Mouse (Mus musculus) brain, adult 2 months (tissue): ENCODE data around the gene Cox6b2.
"Not testable (repeated sequence)": the region's sequence is repeated elsewhere in the genome, so short reads cannot be mapped to it uniquely, and the experiment has no call there.

Experiments
- DNase-seq: peaks from one replicate; pipeline ENCODE4 v3.0.0; 2011; ENCODE audit warnings: low read depth, low spot score

The Cox6b2 gene

GRCm38 (mm10) chr7:4752821-4753570 lies at the start of gene Cox6b2:
TSS of gene Cox6b2 (minus strand) at chr7:4753094.
- peak; percentile 67 for DNase-seq

- no peak for DNase-seq
Measured at GRCm38 (mm10) chr7:4802247-4802646, 49.4 kb upstream of the Cox6b2 start.

GRCm38 (mm10) chr7:4795767-4796433 lies 43.0 kb upstream of the Cox6b2 start:
- DNase-seq, result peak; percentile 82

DNA sequence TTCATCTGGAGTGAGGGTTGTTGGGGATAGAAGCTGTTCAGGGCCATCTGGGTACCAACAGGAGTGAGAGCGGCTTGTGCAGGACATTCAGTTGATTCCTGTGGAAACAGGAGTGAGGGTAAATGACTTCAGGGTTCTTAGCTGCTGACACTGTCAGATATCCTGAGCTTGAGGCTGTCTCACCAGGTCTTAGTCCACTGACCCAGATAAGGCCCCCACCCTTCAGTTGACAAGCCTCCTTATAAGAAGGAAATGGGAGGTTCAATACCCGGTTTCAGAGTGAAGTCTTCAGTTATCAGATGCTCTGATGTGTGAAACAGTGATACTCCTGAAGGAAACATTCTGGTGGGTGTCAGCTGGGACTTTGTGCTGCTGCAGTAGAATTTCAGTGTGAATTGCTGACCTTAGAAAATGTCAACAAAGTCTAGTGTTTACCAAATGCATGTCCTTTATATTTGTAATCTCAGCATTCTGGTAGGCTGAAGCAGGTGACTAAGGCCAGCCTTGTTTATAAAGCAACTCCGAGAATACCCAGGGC lies 41.8 kb upstream of the Cox6b2 start:
- no peak for DNase-seq

GRCm38 (mm10) chr7:4793674-4794073 lies 40.8 kb upstream of the Cox6b2 start:
- no peak for DNase-seq

DNA sequence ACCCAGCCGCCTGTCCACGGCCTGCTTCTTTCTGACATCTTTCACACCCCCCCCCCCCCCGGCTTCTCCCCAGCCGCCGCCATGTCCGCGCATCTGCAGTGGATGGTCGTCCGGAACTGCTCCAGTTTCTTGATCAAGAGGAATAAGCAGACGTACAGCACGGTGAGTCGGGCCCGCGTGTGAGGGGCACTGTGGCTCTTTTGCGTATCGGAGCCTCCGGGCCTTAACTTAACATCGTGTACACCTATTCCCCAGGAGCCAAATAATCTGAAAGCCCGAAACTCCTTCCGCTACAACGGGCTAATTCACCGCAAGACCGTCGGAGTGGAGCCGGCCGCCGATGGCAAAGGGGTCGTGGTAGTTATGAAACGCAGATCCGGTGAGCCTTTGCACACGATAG lies 40.4 kb upstream of the Cox6b2 start:
- not testable (repeated sequence) for DNase-seq

DNA sequence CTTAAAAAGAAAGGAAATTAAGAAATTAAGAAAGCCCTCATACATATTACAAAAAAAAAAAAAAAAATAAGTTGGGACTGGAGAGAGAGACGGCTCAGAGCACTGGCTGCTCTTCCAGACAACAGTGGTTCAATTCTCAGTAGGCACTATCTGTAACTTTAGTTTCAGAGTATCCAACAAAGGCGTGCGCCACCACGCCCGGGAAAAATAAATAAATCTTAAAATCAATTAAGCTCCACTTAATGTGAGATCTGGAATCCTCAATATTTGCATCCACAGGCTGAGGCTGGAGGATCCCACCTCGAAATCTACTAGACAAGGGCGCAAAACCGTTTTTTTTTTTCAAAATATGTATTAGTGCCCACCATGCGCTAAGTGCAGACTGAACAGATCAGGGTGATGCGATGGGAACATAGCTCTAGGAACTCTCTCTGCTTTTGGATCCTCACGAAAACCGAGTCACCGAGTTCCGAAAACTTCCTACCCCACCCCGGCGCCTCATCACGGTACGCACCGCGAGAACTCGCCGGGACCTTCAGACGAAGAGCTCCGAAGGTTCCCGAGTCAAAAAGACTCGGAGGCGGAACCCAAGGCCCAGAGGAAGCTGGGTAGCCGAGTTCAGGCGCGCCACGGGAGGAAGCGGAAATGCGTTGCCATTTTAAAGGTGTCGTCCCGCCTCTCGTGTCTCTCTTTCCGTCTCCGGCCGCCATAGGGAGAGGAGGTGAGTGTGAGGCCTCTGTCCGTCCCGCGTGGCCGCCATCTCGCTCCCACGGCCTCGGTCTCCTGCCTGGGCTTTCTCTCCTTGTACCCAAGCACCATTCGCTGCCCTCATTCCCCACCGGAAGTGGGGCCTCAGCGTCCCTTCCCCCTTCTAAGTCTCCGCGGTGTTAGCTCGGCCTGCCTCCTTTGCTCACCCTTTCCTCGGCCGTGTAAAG lies 39.7 kb upstream of the Cox6b2 start, which contains the start of gene Rpl28:
Gene Rpl28 (plus strand): TSS at position 597 of the 935 bp plus-strand sequence.
- peak; percentile 99 for DNase-seq

GRCm38 (mm10) chr7:4789436-4789935 lies 36.6 kb upstream of the Cox6b2 start, which contains the start of gene Tmem238:
TSS of gene Tmem238 (minus strand) at chr7:4789656.
- peak; percentile 68 for DNase-seq

DNA sequence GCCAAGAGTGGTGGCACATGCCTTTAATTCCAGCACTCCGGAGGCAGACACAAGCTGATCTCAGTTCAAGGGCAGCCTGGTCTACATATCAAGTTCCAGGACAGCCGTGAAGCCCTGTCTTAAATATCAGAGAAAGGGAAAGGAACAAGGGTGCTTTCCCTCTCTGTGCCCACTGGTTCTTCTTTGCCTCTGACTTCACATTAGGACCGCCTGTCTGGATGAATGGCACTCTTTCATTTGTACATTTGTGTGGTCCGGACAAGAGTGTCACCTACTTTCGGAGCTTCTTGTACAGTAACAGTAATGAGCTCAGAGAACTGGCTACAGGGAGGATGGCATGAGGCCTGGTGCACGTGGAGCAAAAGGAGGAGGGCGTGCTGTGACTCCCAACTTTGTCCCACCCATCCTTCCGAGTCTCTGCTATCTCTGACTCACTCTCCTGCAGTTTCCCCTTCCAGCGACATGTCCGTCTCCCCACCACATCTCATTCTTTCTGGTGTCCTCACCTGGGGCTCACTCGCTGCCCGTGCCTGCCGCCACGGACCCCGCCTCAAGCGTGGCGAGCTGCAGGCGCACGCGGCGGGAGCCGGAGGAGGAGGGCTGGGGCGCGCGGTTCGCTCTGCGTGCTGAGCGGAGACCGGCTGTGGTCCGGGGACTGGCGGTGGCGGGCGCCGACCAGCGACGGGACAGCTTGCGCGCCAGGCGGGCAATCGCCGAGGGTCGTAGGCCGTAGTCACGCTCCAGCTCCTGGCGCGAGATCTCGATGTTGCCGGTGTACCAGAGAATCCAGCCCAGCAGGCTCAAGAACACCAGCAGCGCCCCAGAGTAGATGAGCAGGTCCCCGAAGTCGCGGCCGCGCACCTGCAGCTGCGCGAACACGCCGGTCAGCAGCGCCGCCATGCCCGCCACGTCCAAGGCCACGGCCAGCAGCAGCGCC lies 35.9 kb upstream of the Cox6b2 start:
- DNase-seq, result peak; percentile 70

DNA sequence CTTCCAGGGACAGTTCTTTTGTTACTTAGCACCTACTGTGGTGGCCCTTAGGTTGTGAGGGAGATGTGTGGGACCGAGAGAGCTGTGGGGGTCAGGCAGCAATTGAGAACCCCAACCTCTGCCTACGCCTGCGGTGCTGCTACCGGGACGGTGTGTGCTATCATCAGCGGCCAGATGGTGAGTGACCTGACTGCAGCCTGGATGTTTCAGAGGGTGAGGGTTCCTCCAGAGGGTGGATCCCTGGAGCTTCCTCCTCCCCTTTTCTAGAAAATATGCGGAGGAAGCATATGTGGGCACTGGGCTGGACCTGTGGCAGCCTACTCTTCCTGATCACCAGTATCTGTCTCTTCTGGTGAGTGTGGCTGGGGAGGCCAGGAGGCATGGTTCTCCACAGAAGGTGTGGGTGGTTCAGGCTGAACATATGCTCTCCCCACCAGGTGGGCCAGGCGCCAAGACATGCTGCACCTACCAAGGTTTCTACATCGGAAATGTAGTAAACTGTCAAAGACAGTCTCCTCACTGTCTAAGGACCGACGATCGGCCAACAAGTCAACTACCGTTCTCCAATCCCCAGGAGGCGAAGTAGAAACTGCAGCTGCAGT lies 30.9 kb upstream of the Cox6b2 start:
- peak; percentile 92 for DNase-seq

DNA sequence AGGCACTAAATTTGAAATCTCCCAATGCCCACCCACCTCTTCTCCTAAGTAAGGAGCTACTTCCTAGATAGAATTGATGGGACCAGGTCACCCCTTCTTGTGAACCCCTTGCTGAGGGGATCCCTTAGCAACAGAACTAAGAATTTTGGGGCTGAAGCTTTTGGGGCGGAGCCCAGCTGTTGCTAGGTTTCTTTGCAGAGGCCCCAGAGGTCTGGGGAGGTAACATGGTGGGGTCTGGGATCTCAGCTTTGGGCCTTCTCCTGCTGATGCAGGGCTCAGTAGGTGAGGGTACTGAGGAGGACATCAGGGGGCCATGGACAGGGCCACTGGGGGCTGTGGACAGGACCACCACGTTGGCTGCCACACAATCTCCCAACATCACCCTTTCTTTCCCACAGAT lies 29.9 kb upstream of the Cox6b2 start, which contains the start of the genes Il11 and Tmem190:
Gene Il11 (minus strand): TSS at position 101 of the 400 bp plus-strand sequence.
Gene Tmem190 (plus strand): TSS at position 179 of the 400 bp plus-strand sequence.
- DNase-seq, result no peak

DNA sequence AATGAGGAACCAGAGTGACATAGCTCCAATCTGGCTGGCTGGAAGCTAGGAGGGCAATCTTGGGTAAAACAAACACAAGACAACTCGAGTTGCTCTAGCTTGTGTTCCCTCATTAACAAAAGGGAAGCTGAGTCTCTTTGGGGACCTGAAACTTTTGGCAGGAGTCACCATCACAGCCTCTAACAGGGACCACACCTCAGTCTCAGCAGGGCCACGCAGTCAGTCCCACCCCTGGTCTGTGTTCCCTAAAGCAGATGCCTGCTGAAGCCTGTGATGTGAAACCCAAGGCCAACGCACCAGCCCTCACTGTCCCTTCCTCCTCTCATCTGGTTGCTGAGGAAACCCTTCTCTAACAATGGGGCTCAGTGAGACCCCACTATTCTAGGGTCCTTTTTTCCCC lies 29.2 kb upstream of the Cox6b2 start:
- DNase-seq, result no peak

DNA sequence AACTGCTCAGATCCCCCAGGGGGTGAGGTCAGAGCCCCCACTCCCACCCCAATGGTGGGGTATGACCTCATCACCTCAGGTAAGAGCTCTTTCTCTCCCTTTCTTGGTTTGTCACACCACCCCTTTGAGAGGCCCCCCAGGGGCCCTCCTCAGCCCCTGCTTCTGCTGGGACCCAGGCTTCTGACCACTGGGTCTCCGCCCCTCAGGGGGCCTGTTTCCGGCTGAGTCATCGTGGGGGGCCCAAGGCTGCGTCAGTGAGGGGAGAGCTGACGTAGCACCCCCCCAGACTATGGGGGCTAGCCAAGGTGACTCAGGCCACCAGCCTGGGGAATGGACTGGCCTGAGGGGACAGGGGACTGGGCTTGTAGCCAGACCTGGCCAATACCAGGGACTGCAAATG lies 27.0 kb upstream of the Cox6b2 start:
- no peak for DNase-seq

GRCm38 (mm10) chr7:4777851-4778637 lies 25.1 kb upstream of the Cox6b2 start:
- DNase-seq, result no peak

DNA sequence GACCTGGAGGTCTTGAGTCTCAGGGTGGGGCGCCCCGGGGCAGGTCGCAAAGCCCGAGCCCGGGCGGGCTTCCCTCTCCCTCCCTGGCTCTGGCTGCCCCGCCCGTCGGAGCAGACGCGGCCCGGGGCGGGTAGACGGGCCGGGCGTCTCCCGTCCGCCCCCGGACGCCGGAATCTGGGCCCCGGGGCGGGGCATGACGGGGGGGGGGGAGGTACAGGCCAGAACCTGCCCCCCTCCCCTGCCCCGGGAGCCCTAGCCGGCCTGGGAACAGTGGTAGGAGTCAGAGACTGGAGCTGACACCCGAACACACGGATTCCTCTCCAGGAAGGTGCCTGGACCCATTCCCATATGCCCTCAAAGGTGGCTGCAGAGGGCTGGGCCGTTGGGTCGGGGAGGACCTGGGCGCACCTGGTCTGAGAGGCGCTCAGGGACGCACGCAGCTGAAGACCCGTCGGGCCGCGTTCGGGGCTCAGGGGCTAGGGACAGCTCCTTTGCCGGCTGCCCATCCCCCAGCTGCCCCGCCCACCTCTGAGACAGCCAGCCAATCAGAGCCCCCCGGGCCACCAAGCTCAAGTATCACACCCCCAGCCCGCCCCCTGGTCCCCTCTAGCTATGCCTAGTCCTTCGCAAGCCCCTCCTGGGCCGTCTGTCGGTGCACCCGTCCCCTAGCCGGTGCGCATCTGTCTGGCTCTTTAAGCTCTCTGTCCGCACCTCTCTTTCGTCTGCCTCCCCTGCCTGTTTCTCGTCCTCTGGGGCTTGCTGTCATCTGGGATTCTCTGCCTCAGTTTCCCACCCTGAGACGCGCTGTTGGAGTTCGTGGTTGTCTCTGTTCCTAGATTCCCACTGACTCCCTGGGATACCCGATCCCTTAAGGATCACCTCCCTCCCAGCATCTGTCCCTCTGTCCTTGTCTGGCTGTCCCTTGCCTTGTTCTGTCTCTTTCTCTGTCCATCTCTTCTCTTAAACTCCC lies 24.3 kb upstream of the Cox6b2 start:
- no peak for DNase-seq

DNA sequence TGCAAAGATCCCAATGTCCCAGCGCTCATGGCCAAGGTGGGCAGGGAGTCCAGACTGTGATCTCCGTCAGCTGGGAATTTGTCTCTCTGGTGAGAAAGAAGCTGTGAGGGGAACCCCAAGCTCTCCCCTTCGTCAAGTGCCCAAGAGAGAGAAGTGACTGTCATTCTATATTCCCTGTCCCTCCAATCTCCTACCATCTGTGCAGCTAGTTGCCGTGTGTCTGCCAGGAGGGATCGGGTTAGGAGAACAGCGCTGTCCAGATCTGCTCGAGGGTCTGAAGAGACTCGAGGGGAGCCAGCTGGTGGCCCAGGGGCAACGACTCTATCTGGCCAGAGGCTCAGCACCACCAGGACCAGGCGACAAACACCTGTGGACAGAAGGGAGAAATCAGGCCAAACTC lies 23.2 kb upstream of the Cox6b2 start:
- DNase-seq, result no peak

GRCm38 (mm10) chr7:4771202-4771601 lies 18.3 kb upstream of the Cox6b2 start, which contains the start of gene Fam71e2:
TSS of gene Fam71e2 (minus strand) at chr7:4771302.
- no peak for DNase-seq
